Comparison of ENCODE assay signal across 7 mouse cellular contexts in the genomic region with DNA sequence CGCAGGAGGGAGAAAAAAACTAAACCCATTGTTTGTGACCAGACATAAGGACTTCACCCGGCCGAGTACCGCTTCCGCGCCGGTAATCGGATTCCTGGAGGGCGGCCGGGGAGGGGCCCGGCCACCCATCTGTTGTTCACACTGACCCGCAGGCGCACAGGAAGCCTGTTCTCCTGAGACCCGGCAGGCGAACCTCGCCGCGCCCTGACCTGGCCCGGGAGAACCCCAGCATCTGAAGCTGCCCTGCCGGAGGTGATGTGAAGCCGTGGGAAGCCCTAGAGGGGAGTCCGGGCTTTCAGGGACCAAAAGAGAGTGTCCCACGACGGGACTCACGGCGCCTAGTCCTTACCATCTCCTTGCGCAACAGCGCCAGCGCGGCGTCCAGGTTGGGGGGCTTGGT. TPM values are rescaled to one million over a fixed set of nuclear protein-coding genes. Genes with fewer than 3 reads are reported as not detected.
DNase-seq lines count a peak whose midpoint lies in the region; ATAC-seq and TF ChIP-seq lines count a peak whose summit lies in the region.

No protein-coding gene starts in this region.

- TF ChIP-seq POLR2A in CH12.LX (IDR thresholded peaks at IDR 0.05; ENCODE audit: low read depth, low read length) (no peak), MEL (IDR thresholded peaks at IDR 0.05; ENCODE audit: control insufficient read depth in 1 of 2, insufficient read depth in 1 of 2, low read depth in 1 of 2, low read length in 2 of 2, poor library complexity in 1 of 2) (no peak)

- TF ChIP-seq RAD21 in CH12.LX (IDR thresholded peaks at IDR 0.05; ENCODE audit: low read depth, low read length) (no peak), MEL (IDR thresholded peaks at IDR 0.05; ENCODE audit: low read depth, low read length) (no peak)

- DNase-seq in CH12.LX (ENCODE audit: extremely low read depth) (no peak), MEL (ENCODE audit: low read depth, low spot score) (no peak)
- DNase-seq in kidney, postnatal 0 days (ENCODE audit: low spot score), result peak; percentile 31
- no peak for DNase-seq in midbrain, postnatal 0 days (ENCODE audit: low spot score)
- DNase-seq in urinary bladder, postnatal 14 days (ENCODE audit: low spot score), result no peak
- DNase-seq in left cerebral cortex, postnatal 25 days (ENCODE audit: low spot score in 2 of 2), result no peak

- H3K27ac ChIP-seq in CH12.LX (ENCODE audit: insufficient read depth, low read depth), result no peak overlapping the region
- no peak overlapping the region for H3K27ac ChIP-seq in MEL (ENCODE audit: control insufficient read depth, low read depth, low read length)
- H3K27ac ChIP-seq in kidney, postnatal 0 days, result no peak overlapping the region
- H3K27ac ChIP-seq in midbrain, postnatal 0 days (ENCODE audit: low read depth, low read length), result no peak overlapping the region

- H3K27me3 ChIP-seq in CH12.LX (replicated peaks), result peaks cover 9% of the 10 kb centered on the region
- no peaks in the 10 kb centered on the region for H3K27me3 ChIP-seq in MEL (ENCODE audit: control insufficient read depth in 1 of 2, insufficient read depth in 2 of 2, low read length in 2 of 2)
- no peaks in the 10 kb centered on the region for H3K27me3 ChIP-seq in kidney, postnatal 0 days (ENCODE audit: insufficient read depth, low read length)
- H3K27me3 ChIP-seq in midbrain, postnatal 0 days (ENCODE audit: insufficient read depth, low read length), result peaks cover 30% of the 10 kb centered on the region

- H3K4me3 ChIP-seq in CH12.LX (replicated peaks in 1 of 3; ENCODE audit: low read depth in 2 of 3, low read length in 2 of 3, poor library complexity in 1 of 3) (peak overlapping the region; percentile 60 to 77 (median 68)), MEL (ENCODE audit: control insufficient read depth in 1 of 2, insufficient read depth in 1 of 2, low read depth in 2 of 2, low read length in 2 of 2) (peak overlapping the region; percentile 76 to 79)
- H3K4me3 ChIP-seq in kidney, postnatal 0 days (replicated peaks; ENCODE audit: low read depth, low read length), result peak overlapping the region; percentile 57
- H3K4me3 ChIP-seq in midbrain, postnatal 0 days (ENCODE audit: low read depth, low read length), result peak overlapping the region; percentile 45

- in situ Hi-C loops in CH12.LX (cut with MboI; ENCODE audit: low pct_ligation_motif_present, low pct_unique_long_range_greater_than_20kb, low sequenced_read_pairs), result no loop called here

- peak; percentile 11; the same call in 1 of the 2 replicates for ATAC-seq in granulocyte monocyte progenitor cell, adult 5-6 weeks (replicated peaks; ENCODE audit: poor library complexity, severe bottlenecking)
- no peak for ATAC-seq in kidney, postnatal 0 days (replicated peaks; ENCODE audit: low FRiP score, low read depth)
- no peak for ATAC-seq in midbrain, postnatal 0 days (ENCODE audit: low FRiP score)

- H3K36me3 ChIP-seq in CH12.LX (replicated peaks in 1 of 2; ENCODE audit: control insufficient read depth in 1 of 2, insufficient read depth in 1 of 2, low read length in 1 of 2) (peaks cover 0 to 9% of the 10 kb centered on the region in 2 experiments), MEL (ENCODE audit: control insufficient read depth in 1 of 2, insufficient read depth in 2 of 2, low read length in 2 of 2) (no peaks in the 10 kb centered on the region; a peak in 1 of 4 replicates)
- H3K36me3 ChIP-seq in kidney, postnatal 0 days (ENCODE audit: insufficient read depth, low read length), result no peaks in the 10 kb centered on the region
- H3K36me3 ChIP-seq in midbrain, postnatal 0 days (ENCODE audit: insufficient read depth, low read length), result no peaks in the 10 kb centered on the region

- H3K9me3 ChIP-seq in CH12.LX (replicated peaks; ENCODE audit: low read length) (peaks cover 4% of the 10 kb centered on the region), MEL (replicated peaks; ENCODE audit: insufficient read depth, low read length) (no peaks in the 10 kb centered on the region)
- no peaks in the 10 kb centered on the region for H3K9me3 ChIP-seq in kidney, postnatal 0 days (replicated peaks; ENCODE audit: low read length)
- no peaks in the 10 kb centered on the region for H3K9me3 ChIP-seq in midbrain, postnatal 0 days (ENCODE audit: low read length)

- WGBS in kidney, postnatal 0 days, result under 1% methylated on average over 31 of the region's 31 CpGs
- 1% methylated on average over 24 of the region's 31 CpGs for WGBS in midbrain, postnatal 0 days

- no peak for TF ChIP-seq EP300 in CH12.LX (IDR thresholded peaks at IDR 0.05; ENCODE audit: low read length)
- TF ChIP-seq EP300 in MEL (IDR thresholded peaks at IDR 0.05; ENCODE audit: low read depth in 1 of 2, low read length in 2 of 2), result no peak

- no peaks in the 10 kb centered on the region for H3K79me2 ChIP-seq in CH12.LX (replicated peaks; ENCODE audit: control insufficient read depth, extremely low read depth, insufficient read depth, poor library complexity, severe bottlenecking)
- peaks cover 2% of the 10 kb centered on the region; the same call in 1 of the 2 replicates for H3K79me2 ChIP-seq in MEL (ENCODE audit: control insufficient read depth, insufficient read depth, low read length, poor library complexity)

- TF ChIP-seq CTCF in CH12.LX (conservative IDR thresholded peaks at IDR 0.05 in 1 of 2, IDR thresholded peaks at IDR 0.05 in 1 of 2; ENCODE audit: low read depth in 2 of 2, low read length in 2 of 2) (no peak), MEL (IDR thresholded peaks at IDR 0.05 in 2 of 3, conservative IDR thresholded peaks at IDR 0.05 in 1 of 3; ENCODE audit: control insufficient read depth in 1 of 3, insufficient read depth in 1 of 3, low read depth in 2 of 3, low read length in 3 of 3, poor library complexity in 1 of 3, severe bottlenecking in 1 of 3) (no peak)
- no peak for TF ChIP-seq CTCF in kidney, postnatal 0 days (IDR thresholded peaks at IDR 0.05; ENCODE audit: low read depth)
- no peak for TF ChIP-seq CTCF in midbrain, postnatal 0 days (IDR thresholded peaks at IDR 0.05)

- H3K9ac ChIP-seq in CH12.LX (ENCODE audit: insufficient read depth, low read depth) (peak overlapping the region; percentile 50), MEL (ENCODE audit: control insufficient read depth, low read depth, low read length, poor library complexity, severe bottlenecking) (peak overlapping the region; percentile 79)
- peak overlapping the region; percentile 59 for H3K9ac ChIP-seq in kidney, postnatal 0 days (ENCODE audit: low read depth, low read length)
- peak overlapping the region; percentile 36; the same call in 1 of the 2 replicates for H3K9ac ChIP-seq in midbrain, postnatal 0 days (replicated peaks; ENCODE audit: low read length, poor library complexity, severe bottlenecking)

- intact Hi-C loops in left cerebral cortex, postnatal 25 days (cut with DNase I), result loop anchor here (5.0 kb wide), 1 partner anchor 76 kb away; no protein-coding TSS in a partner anchor

- dilution Hi-C loops in CH12.LX (cut with MboI; ENCODE audit: extremely low pct_ligation_motif_present, extremely low pct_unique_long_range_greater_than_20kb, low sequenced_read_pairs), result no loop called here

- H3K4me1 ChIP-seq in CH12.LX (ENCODE audit: control insufficient read depth in 1 of 2, insufficient read depth in 2 of 2) (peaks cover 18 to 60% of the 10 kb centered on the region in 2 experiments), MEL (ENCODE audit: control insufficient read depth in 1 of 2, insufficient read depth in 2 of 2, low read length in 2 of 2) (peaks cover 2 to 10% of the 10 kb centered on the region in 2 experiments; a peak in 3 of 4 replicates)
- H3K4me1 ChIP-seq in kidney, postnatal 0 days (replicated peaks; ENCODE audit: insufficient read depth, low read length), result peaks cover 18% of the 10 kb centered on the region
- peaks cover 4% of the 10 kb centered on the region; the same call in 1 of the 2 replicates for H3K4me1 ChIP-seq in midbrain, postnatal 0 days (ENCODE audit: insufficient read depth, low read length)

- H3K4me2 ChIP-seq in CH12.LX (ENCODE audit: insufficient read depth, low read depth, poor library complexity, severe bottlenecking), result peak overlapping the region; percentile 35
- peak overlapping the region; percentile 94 for H3K4me2 ChIP-seq in kidney, postnatal 0 days (ENCODE audit: low read length)
- H3K4me2 ChIP-seq in midbrain, postnatal 0 days (ENCODE audit: low read depth, low read length, poor library complexity, severe bottlenecking), result peak overlapping the region; percentile 71

RNA-seq across cellular contexts. Expression of gene Fam89a, which starts 0.4 kb away (rescaled TPM):
- total RNA-seq in CH12.LX (2012; rRNA removed) (4.5 and 4.8 TPM in 2 replicates), CH12.LX (2014; rRNA removed) (2.2 and 2.5 TPM in 2 replicates), MEL (2012; rRNA removed) (0.31 and 0.33 TPM in 2 replicates)
- polyA plus RNA-seq in CH12.LX (2012; ENCODE audit: insufficient read length, low read depth) (3.7 and 4.9 TPM in 2 replicates), MEL (2012; ENCODE audit: insufficient read depth in 1 of 2, insufficient read length in 2 of 2, low read depth in 1 of 2, low replicate concordance in 2 of 2, missing spikeins in 1 of 2) (1 to 10 TPM in 1 of 2 experiments, not detected in 1; 1.8 TPM)
- total RNA-seq in granulocyte monocyte progenitor cell, adult 5-6 weeks (2014; fragmentation: Nextera tagmentation), result not detected in 2 replicates
- total RNA-seq in granulocyte monocyte progenitor cell, adult 5-6 weeks (2017), result not detected in 2 replicates
- polyA plus RNA-seq in kidney, postnatal 0 days (2015; fragmentation: Nextera tagmentation; extraction: Ambion mirVana), result 4.8 and 5.2 TPM in 2 replicates
- 1.2 TPM in 1 of 2 replicates, not detected in the other for total RNA-seq in midbrain, postnatal 0 days (2014; rRNA removed)
- polyA plus RNA-seq in midbrain, postnatal 0 days (2015; fragmentation: Nextera tagmentation; extraction: Ambion mirVana), result 0.25 and 0.26 TPM in 2 replicates
- under 1 TPM in 1 of 2 experiments, not detected in 1; 0.25 TPM for total RNA-seq in left cerebral cortex, postnatal 25 days (2021)

RNA-seq across cellular contexts. Expression of gene Arv1, which starts 29.3 kb away (rescaled TPM):
- total RNA-seq in CH12.LX (2012; rRNA removed) (9.7 and 11.5 TPM in 2 replicates), CH12.LX (2014; rRNA removed) (11.4 and 11.9 TPM in 2 replicates), MEL (2012; rRNA removed) (11.3 and 11.9 TPM in 2 replicates)
- polyA plus RNA-seq in CH12.LX (2012; ENCODE audit: insufficient read length, low read depth) (18.8 and 22.0 TPM in 2 replicates), MEL (2012; ENCODE audit: insufficient read depth in 1 of 2, insufficient read length in 2 of 2, low read depth in 1 of 2, low replicate concordance in 2 of 2, missing spikeins in 1 of 2) (10 to 100 TPM in 1 of 2 experiments, not detected in 1; 24.1 TPM)
- 7.8 and 18.3 TPM in 2 replicates for total RNA-seq in granulocyte monocyte progenitor cell, adult 5-6 weeks (2014; fragmentation: Nextera tagmentation)
- 5.4 and 5.7 TPM in 2 replicates for total RNA-seq in granulocyte monocyte progenitor cell, adult 5-6 weeks (2017)
- polyA plus RNA-seq in kidney, postnatal 0 days (2015; fragmentation: Nextera tagmentation; extraction: Ambion mirVana), result 18.5 and 19.9 TPM in 2 replicates
- 22.5 and 25.4 TPM in 2 replicates for total RNA-seq in midbrain, postnatal 0 days (2014; rRNA removed)
- polyA plus RNA-seq in midbrain, postnatal 0 days (2015; fragmentation: Nextera tagmentation; extraction: Ambion mirVana), result 35.2 and 35.7 TPM in 2 replicates
- total RNA-seq in left cerebral cortex, postnatal 25 days (2021), result 10 to 100 TPM; 11.1 to 11.4 TPM

RNA-seq across cellular contexts. Expression of gene Ttc13, which starts 29.4 kb away (rescaled TPM):
- total RNA-seq in CH12.LX (2012; rRNA removed) (33.6 and 36.6 TPM in 2 replicates), CH12.LX (2014; rRNA removed) (33.5 and 35.8 TPM in 2 replicates), MEL (2012; rRNA removed) (30.7 and 39.1 TPM in 2 replicates)
- polyA plus RNA-seq in CH12.LX (2012; ENCODE audit: insufficient read length, low read depth) (26.3 and 30.8 TPM in 2 replicates), MEL (2012; ENCODE audit: insufficient read depth in 1 of 2, insufficient read length in 2 of 2, low read depth in 1 of 2, low replicate concordance in 2 of 2, missing spikeins in 1 of 2) (10 to 100 TPM in 1 of 2 experiments, not detected in 1; 34.0 TPM)
- 44.3 and 46.4 TPM in 2 replicates for total RNA-seq in granulocyte monocyte progenitor cell, adult 5-6 weeks (2014; fragmentation: Nextera tagmentation)
- 53.3 and 56.4 TPM in 2 replicates for total RNA-seq in granulocyte monocyte progenitor cell, adult 5-6 weeks (2017)
- polyA plus RNA-seq in kidney, postnatal 0 days (2015; fragmentation: Nextera tagmentation; extraction: Ambion mirVana), result 29.0 and 29.9 TPM in 2 replicates
- total RNA-seq in midbrain, postnatal 0 days (2014; rRNA removed), result 64.8 and 76.5 TPM in 2 replicates
- polyA plus RNA-seq in midbrain, postnatal 0 days (2015; fragmentation: Nextera tagmentation; extraction: Ambion mirVana), result 64.0 and 66.5 TPM in 2 replicates
- 10 to 100 TPM; 39.1 to 46.4 TPM for total RNA-seq in left cerebral cortex, postnatal 25 days (2021)

RNA-seq across cellular contexts. Expression of gene Trim67, which starts 41.7 kb away (rescaled TPM):
- total RNA-seq in CH12.LX (2012; rRNA removed) (0.04 and 0.08 TPM in 2 replicates), CH12.LX (2014; rRNA removed) (not detected in 2 replicates), MEL (2012; rRNA removed) (not detected in 2 replicates)
- polyA plus RNA-seq in CH12.LX (2012; ENCODE audit: insufficient read length, low read depth) (0.04 TPM in 1 of 2 replicates, not detected in the other), MEL (2012; ENCODE audit: insufficient read depth in 1 of 2, insufficient read length in 2 of 2, low read depth in 1 of 2, low replicate concordance in 2 of 2, missing spikeins in 1 of 2) (under 1 TPM in 1 of 2 experiments, not detected in 1; 0.06 TPM)
- not detected in 2 replicates for total RNA-seq in granulocyte monocyte progenitor cell, adult 5-6 weeks (2014; fragmentation: Nextera tagmentation)
- not detected in 2 replicates for total RNA-seq in granulocyte monocyte progenitor cell, adult 5-6 weeks (2017)
- polyA plus RNA-seq in kidney, postnatal 0 days (2015; fragmentation: Nextera tagmentation; extraction: Ambion mirVana), result 0.04 TPM in 2 replicates
- 87.1 and 104 TPM in 2 replicates for total RNA-seq in midbrain, postnatal 0 days (2014; rRNA removed)
- polyA plus RNA-seq in midbrain, postnatal 0 days (2015; fragmentation: Nextera tagmentation; extraction: Ambion mirVana), result 22.0 and 25.6 TPM in 2 replicates
- total RNA-seq in left cerebral cortex, postnatal 25 days (2021), result 1 to 10 TPM; 2.2 to 2.4 TPM

Comparison
In these comparisons a context has a peak if more than half of its experiments do, and no peak if none do; other contexts are left out.
1. H3K4me2 ChIP-seq: peak in every context shown above with its lines; median percentile 94 in kidney, postnatal 0 days; 71 in midbrain, postnatal 0 days; 35 in CH12.LX.
2. Of the 35 proteins assayed by ChIP-seq in both MEL and CH12.LX: peak only in MEL: none; only in CH12.LX: NRF1 and UBTF; in both: none; in neither: 33.